Mouse (Mus musculus): ENCODE measurements around the gene Cnot11.

The Cnot11 gene

DNA sequence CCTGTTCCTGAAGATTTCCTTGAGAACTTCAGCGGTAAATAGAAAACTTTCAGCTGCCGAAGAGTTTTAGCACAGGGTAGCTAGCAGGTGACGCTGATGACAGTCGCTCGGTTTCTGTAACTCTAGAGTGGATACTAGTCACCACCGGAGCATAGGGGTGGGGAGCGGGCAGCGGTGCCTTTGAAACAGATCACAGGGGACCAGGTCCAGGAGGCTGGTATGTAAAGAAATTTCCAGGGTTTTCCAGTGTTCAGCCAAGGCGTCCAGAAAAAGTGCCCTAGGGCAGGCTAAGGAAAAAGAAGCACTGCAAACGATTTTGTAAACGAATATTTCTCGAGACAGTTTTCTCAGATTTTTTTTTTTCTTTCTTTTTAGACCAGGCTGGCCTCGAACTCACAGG is at the start of gene Cnot11:
Cnot11 (plus strand) TSS at position 162 of the 400 bp plus-strand sequence.
- 38% methylated on average over 13 of the region's 13 CpGs for WGBS

- WGBS = 84% methylated on average over 3 of the region's 3 CpGs
These were observed 47.4 kb upstream of the Cnot11 start for GRCm38 (mm10) chr1:39487370-39487769.

GRCm38 (mm10) chr1:39493165-39493564 is 41.6 kb upstream of the Cnot11 start:
- 86% methylated on average over 5 of the region's 5 CpGs for WGBS

DNA sequence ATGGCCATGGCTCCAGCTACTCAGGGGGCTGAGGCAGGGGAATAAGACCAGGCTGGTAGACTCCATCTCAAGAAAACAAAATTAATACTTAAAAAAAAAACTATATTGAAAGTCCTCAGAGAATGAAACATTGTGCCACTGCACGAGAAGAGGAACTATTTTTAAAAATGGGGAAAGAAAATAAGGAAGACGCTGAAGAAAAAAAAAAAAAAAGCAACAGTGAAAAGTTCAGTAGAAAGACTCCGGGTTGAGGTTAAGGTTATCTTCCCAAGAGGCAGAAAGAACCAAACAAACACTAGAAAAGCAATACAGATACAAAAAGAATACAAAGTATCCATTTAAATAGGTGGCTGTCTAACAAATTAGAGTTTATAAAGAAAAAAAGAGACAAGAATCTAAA is 41.1 kb upstream of the Cnot11 start:
- 56% methylated on average over 3 of the region's 3 CpGs for WGBS

DNA sequence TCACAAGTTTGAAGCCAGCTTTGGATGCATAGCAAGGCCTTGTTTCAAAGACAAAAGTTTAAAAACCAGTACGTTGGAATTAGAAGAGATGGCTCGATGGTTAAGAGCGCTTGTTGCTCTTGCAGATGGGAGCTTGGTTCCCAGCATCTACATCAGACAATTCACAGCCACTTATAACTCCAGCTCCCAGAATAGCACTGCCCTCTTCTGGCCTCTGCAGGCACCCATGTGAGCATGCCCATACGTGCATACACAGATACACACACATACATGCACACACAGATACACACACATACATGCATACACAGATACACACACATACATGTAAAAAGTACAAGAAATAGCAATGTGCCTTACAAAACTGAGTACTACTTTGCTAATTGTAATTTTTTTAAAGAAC is 37.8 kb upstream of the Cnot11 start:
- WGBS = 93% methylated on average over 4 of the region's 4 CpGs

- 91% methylated on average over 11 of the region's 11 CpGs for WGBS
These were observed 37.0 kb upstream of the Cnot11 start for GRCm38 (mm10) chr1:39497748-39498147.

DNA sequence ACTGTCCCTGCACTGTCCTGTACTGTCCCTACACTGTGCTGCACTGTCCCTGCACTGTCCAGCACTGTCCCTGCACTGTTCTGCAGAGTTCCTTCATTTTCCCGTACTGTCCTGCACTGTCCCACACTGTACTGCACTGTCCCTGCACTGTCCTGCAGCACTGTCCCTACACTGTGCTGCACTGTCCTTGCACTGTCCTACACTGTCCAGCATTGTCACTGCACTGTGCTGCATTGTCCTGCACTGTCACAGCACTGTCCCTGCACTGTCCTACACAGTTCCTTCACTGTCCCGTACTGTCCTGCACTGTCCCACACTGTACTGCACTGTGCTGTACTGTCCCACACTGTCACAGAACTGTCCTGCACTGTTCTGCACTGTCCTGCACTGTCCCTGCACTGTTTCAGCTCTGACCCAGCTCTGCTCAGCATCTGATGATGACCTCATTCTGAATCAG is 35.3 kb upstream of the Cnot11 start:
- 79% methylated on average over 2 of the region's 2 CpGs for WGBS

DNA sequence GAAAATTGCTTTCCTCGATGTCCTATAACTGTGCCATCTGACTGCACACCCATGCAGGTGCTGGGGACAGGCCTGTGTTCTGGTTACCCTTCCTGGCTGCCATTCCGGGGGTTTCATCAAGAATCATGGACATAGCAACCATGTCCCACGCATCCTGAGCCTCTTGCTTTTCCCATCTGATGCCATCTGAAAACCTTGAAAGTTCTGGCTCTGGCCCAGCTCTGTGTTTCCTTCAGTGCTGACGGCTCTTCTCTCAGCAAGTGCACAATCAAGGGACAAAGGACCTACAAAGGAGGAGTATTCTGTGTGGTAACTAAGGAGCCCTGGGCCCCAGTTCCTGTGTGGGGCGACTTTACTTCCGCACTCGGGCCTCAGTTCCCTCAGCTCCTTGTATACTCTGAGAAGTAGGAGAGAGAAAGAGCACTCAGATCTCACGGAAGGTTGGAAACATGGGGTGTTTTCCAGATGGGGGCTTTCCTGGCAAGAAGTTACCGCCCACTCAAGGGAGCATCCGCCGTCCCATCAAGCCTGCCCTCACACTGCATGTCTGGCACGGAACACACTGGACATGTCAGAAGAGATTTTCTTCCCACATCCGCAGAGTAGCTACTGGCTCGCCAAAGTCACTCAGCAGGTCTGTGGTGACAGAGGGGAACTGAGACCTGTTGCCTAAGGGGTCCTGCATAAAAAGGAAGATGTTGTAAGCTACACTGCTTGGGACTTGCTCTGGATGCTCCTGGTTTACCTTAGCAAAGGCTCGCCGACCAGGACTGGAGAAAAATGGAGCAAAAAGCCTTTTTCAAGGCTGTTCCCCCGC is 31.8 kb upstream of the Cnot11 start:
- 67% methylated on average over 17 of the region's 17 CpGs for WGBS

- WGBS = 30% methylated on average over 1 of the region's 1 CpGs
These were observed 30.5 kb upstream of the Cnot11 start for GRCm38 (mm10) chr1:39504261-39504660.

DNA sequence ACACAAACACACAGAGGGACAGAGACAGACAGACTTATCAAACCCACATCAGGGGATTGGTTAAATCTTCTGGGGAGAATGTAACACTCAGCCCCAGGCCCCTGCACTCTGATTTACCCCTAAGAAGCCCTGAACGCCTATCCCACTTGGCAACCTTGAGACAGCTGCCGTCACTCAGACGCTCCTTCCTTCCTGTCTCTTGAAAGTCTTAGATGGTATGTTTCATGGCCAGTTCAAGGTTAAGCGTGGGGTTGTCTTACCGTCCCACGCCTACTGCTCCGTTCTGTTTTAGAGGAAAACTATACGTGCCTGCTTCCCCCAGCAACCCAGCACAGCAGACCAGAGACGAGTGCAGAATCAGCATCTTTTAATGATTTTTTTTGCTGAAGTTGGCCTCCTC is 29.2 kb upstream of the Cnot11 start:
- WGBS = 84% methylated on average over 9 of the region's 9 CpGs

- 78% methylated on average over 8 of the region's 8 CpGs for WGBS
These were observed 23.0 kb upstream of the Cnot11 start for GRCm38 (mm10) chr1:39511775-39512174.

- 75% methylated on average over 1 of the region's 1 CpGs for WGBS
These were observed 22.6 kb upstream of the Cnot11 start for GRCm38 (mm10) chr1:39512183-39512582.

- WGBS = 88% methylated on average over 10 of the region's 10 CpGs
These were observed 19.3 kb upstream of the Cnot11 start for GRCm38 (mm10) chr1:39515303-39515991.

GRCm38 (mm10) chr1:39521326-39521725 is 13.5 kb upstream of the Cnot11 start:
- WGBS = 87% methylated on average over 7 of the region's 7 CpGs

DNA sequence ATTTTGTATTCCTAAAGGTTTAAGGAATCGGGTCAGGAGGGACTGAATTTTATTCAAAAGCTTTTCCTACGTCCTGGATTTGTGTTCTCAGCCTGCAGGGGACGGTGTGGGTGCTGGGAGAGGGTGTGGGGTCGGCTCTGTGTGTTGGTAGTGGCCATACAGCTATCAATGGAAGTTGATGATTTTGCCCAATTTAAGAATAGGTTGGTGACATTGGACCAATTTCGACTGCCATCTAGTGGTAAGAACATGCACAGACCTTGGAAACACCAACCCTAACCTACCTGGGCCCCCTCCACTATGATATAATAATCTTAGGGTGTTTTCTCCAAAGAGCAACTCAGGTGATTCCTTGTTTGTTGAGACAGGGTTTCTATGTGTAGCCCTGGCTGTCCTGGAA is 12.3 kb upstream of the Cnot11 start:
- WGBS = 20% methylated on average over 5 of the region's 5 CpGs

- 75% methylated on average over 7 of the region's 7 CpGs for WGBS
These were observed 9.0 kb upstream of the Cnot11 start for GRCm38 (mm10) chr1:39525763-39526162.

- WGBS = 85% methylated on average over 9 of the region's 9 CpGs
These were observed 8.2 kb upstream of the Cnot11 start for GRCm38 (mm10) chr1:39526371-39527167.

- 18% methylated on average over 7 of the region's 7 CpGs for WGBS
These were observed 7.4 kb upstream of the Cnot11 start for GRCm38 (mm10) chr1:39527432-39527831.

GRCm38 (mm10) chr1:39528319-39528718 is 6.5 kb upstream of the Cnot11 start:
- 57% methylated on average over 6 of the region's 6 CpGs for WGBS

DNA sequence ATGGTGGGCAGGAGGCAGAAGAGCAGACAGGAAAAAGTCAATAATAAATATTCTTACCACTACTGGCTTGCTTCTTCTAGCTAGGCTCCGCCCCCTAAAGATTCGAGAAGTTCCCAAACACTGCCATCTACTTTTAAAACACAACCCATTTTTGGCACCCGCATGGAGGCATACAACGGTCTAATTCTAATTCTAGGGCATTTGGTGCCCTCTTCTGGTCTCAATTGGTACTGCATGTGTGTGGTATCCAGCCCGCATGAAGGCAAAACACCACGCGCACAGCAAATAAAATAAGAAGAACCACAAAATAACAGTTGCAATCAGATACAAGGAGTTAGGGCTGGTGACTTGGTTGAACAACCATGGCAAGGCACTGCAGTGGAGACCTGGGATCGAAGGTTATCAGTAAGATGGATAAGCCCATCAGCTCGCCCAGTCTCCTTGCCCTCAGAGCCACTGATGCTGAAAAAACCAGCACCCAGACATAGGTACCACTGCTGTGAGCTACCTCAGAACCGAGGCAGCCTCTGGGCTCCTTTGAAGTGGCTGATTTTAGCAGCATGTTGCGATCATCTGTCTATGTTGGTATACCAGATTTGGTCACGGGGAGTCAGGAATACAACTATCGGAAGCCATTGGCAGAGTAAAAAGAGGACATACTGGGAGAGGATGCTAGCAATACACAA is 4.4 kb upstream of the Cnot11 start:
- 23% methylated on average over 13 of the region's 13 CpGs for WGBS

- WGBS = 71% methylated on average over 4 of the region's 4 CpGs
These were observed 3.8 kb upstream of the Cnot11 start for GRCm38 (mm10) chr1:39531036-39531435.

- 39% methylated on average over 3 of the region's 3 CpGs for WGBS
These were observed 875 bp upstream of the Cnot11 start for GRCm38 (mm10) chr1:39533917-39534316.

Measured in cerebral cortex, adult 2 months (tissue).